Mouse (Mus musculus): Measurements from ENCODE around the gene Nfkb2. TPM values are rescaled to one million over a fixed set of nuclear protein-coding genes. Genes with fewer than 3 reads are reported as not detected.

Gene Nfkb2
- polyA plus RNA-seq, 1 experiment from 2014 or later, result 6.8 TPM

GRCm38 (mm10) chr19:46328081-46329030, 24.2 kb downstream of the Nfkb2 start, which contains the start of gene Fbxl15:
Fbxl15 (plus strand) TSS chr19:46328184.
- H3K36me3 ChIP-seq (ENCODE audit: control insufficient read depth, insufficient read depth, low read length), result peaks cover 2% of the 10 kb centered on the region; the same call in 1 of the 2 replicates
- H3K4me2 ChIP-seq (ENCODE audit: low read depth, severe bottlenecking), result peak within 1 kb of the TSS; percentile 99
- peak within 1 kb of the TSS; percentile 59 for H3K27ac ChIP-seq (replicated peaks; ENCODE audit: low read depth, low read length)
- WGBS, result under 1% methylated on average over 80 of the region's 81 CpGs
- peaks cover 9% of the 10 kb centered on the region; the same call in 1 of the 2 replicates for H3K4me1 ChIP-seq (ENCODE audit: control insufficient read depth, insufficient read depth, low read length)
- no peaks in the 10 kb centered on the region for H3K9me3 ChIP-seq (ENCODE audit: control insufficient read depth, low read length)
- H3K27me3 ChIP-seq (ENCODE audit: control insufficient read depth, insufficient read depth, low read length), result peaks cover 52% of the 10 kb centered on the region
- peak within 1 kb of the TSS; percentile 68 for H3K4me3 ChIP-seq (ENCODE audit: low read depth, low read length)
- peak within 1 kb of the TSS; percentile 67 for H3K9ac ChIP-seq (ENCODE audit: low read length)
- ATAC-seq (ENCODE audit: insufficient number of reproducible peaks, low FRiP score, low TSS enrichment, low read depth), result peak; percentile 84
- DNase-seq (ENCODE audit: low spot score), result peak; percentile 93

- Histone ChIP-seq H3K4me2 (ENCODE audit: low read depth, severe bottlenecking) (peak overlapping the region; percentile 99), H3K9me3 (ENCODE audit: control insufficient read depth, low read length) (no peaks in the 10 kb centered on the region), H3K9ac (ENCODE audit: low read length) (peak overlapping the region; percentile 67), H3K4me1 (ENCODE audit: control insufficient read depth, insufficient read depth, low read length) (peaks cover 9% of the 10 kb centered on the region; the same call in 1 of the 2 replicates), H3K36me3 (ENCODE audit: control insufficient read depth, insufficient read depth, low read length) (peaks cover 2% of the 10 kb centered on the region; the same call in 1 of the 2 replicates), H3K27me3 (ENCODE audit: control insufficient read depth, insufficient read depth, low read length) (peaks cover 45% of the 10 kb centered on the region), H3K4me3 (ENCODE audit: low read depth, low read length) (peak overlapping the region; percentile 68), H3K27ac (replicated peaks; ENCODE audit: low read depth, low read length) (no peak overlapping the region)
- ATAC-seq (ENCODE audit: insufficient number of reproducible peaks, low FRiP score, low TSS enrichment, low read depth) (0 out of 2 replicates have a peak, but pooled peaks have one; percentile 2), DNase-seq (ENCODE audit: low spot score) (peak; percentile 49)
- 2% methylated on average over 54 of the region's 54 CpGs for WGBS
These were observed 25.0 kb downstream of the Nfkb2 start for GRCm38 (mm10) chr19:46329031-46329641.

- Histone ChIP-seq H3K4me3 (ENCODE audit: low read depth, low read length) (no peak overlapping the region), H3K4me1 (ENCODE audit: control insufficient read depth, insufficient read depth, low read length) (peaks cover 9% of the 10 kb centered on the region; the same call in 1 of the 2 replicates), H3K27me3 (ENCODE audit: control insufficient read depth, insufficient read depth, low read length) (peaks cover 36% of the 10 kb centered on the region), H3K27ac (replicated peaks; ENCODE audit: low read depth, low read length) (no peak overlapping the region), H3K4me2 (ENCODE audit: low read depth, severe bottlenecking) (no peak overlapping the region), H3K9me3 (ENCODE audit: control insufficient read depth, low read length) (no peaks in the 10 kb centered on the region), H3K9ac (ENCODE audit: low read length) (no peak overlapping the region), H3K36me3 (ENCODE audit: control insufficient read depth, insufficient read depth, low read length) (peaks cover 2% of the 10 kb centered on the region; the same call in 1 of the 2 replicates)
- whole genome bisulfite sequencing, result 5% methylated on average over 16 of the region's 16 CpGs
- ATAC-seq (ENCODE audit: insufficient number of reproducible peaks, low FRiP score, low TSS enrichment, low read depth) (no peak), DNase-seq (ENCODE audit: low spot score) (peak; percentile 85)
These were observed 25.8 kb downstream of the Nfkb2 start for GRCm38 (mm10) chr19:46329951-46330350.

GRCm38 (mm10) chr19:46330696-46331095, 26.6 kb downstream of the Nfkb2 start:
- no peak overlapping the region for H3K4me3 ChIP-seq (ENCODE audit: low read depth, low read length)
- H3K27ac ChIP-seq (replicated peaks; ENCODE audit: low read depth, low read length), result no peak overlapping the region
- 95% methylated on average over 12 of the region's 12 CpGs for WGBS
- H3K9ac ChIP-seq (ENCODE audit: low read length), result no peak overlapping the region
- no peak for ATAC-seq (ENCODE audit: insufficient number of reproducible peaks, low FRiP score, low TSS enrichment, low read depth)
- peaks cover 2% of the 10 kb centered on the region; the same call in 1 of the 2 replicates for H3K36me3 ChIP-seq (ENCODE audit: control insufficient read depth, insufficient read depth, low read length)
- H3K4me1 ChIP-seq (ENCODE audit: control insufficient read depth, insufficient read depth, low read length), result peaks cover 9% of the 10 kb centered on the region; the same call in 1 of the 2 replicates
- H3K4me2 ChIP-seq (ENCODE audit: low read depth, severe bottlenecking), result no peak overlapping the region
- H3K27me3 ChIP-seq (ENCODE audit: control insufficient read depth, insufficient read depth, low read length), result peaks cover 29% of the 10 kb centered on the region
- DNase-seq (ENCODE audit: low spot score), result no peak
- H3K9me3 ChIP-seq (ENCODE audit: control insufficient read depth, low read length), result no peaks in the 10 kb centered on the region

- Histone ChIP-seq H3K4me3 (ENCODE audit: low read depth, low read length) (no peak overlapping the region), H3K4me1 (ENCODE audit: control insufficient read depth, insufficient read depth, low read length) (peaks cover 9% of the 10 kb centered on the region; the same call in 1 of the 2 replicates), H3K9me3 (ENCODE audit: control insufficient read depth, low read length) (no peaks in the 10 kb centered on the region), H3K27me3 (ENCODE audit: control insufficient read depth, insufficient read depth, low read length) (peaks cover 23% of the 10 kb centered on the region), H3K4me2 (ENCODE audit: low read depth, severe bottlenecking) (no peak overlapping the region), H3K9ac (ENCODE audit: low read length) (no peak overlapping the region), H3K27ac (replicated peaks; ENCODE audit: low read depth, low read length) (no peak overlapping the region), H3K36me3 (ENCODE audit: control insufficient read depth, insufficient read depth, low read length) (peaks cover 2% of the 10 kb centered on the region; the same call in 1 of the 2 replicates)
- DNase-seq (ENCODE audit: low spot score), result no peak
- ATAC-seq (ENCODE audit: insufficient number of reproducible peaks, low FRiP score, low TSS enrichment, low read depth), result no peak
- 95% methylated on average over 14 of the region's 14 CpGs for WGBS
These were observed 27.2 kb downstream of the Nfkb2 start for GRCm38 (mm10) chr19:46331326-46331725.

- Histone ChIP-seq H3K27ac (replicated peaks; ENCODE audit: low read depth, low read length) (no peak overlapping the region), H3K27me3 (ENCODE audit: control insufficient read depth, insufficient read depth, low read length) (peaks cover 17% of the 10 kb centered on the region), H3K9ac (ENCODE audit: low read length) (no peak overlapping the region), H3K4me3 (ENCODE audit: low read depth, low read length) (no peak overlapping the region), H3K4me1 (ENCODE audit: control insufficient read depth, insufficient read depth, low read length) (peaks cover 9% of the 10 kb centered on the region; the same call in 1 of the 2 replicates), H3K4me2 (ENCODE audit: low read depth, severe bottlenecking) (no peak overlapping the region), H3K36me3 (ENCODE audit: control insufficient read depth, insufficient read depth, low read length) (peaks cover 2% of the 10 kb centered on the region; the same call in 1 of the 2 replicates), H3K9me3 (ENCODE audit: control insufficient read depth, low read length) (no peaks in the 10 kb centered on the region)
- ATAC-seq (ENCODE audit: insufficient number of reproducible peaks, low FRiP score, low TSS enrichment, low read depth), result no peak
- WGBS, result 84% methylated on average over 3 of the region's 3 CpGs
- no peak for DNase-seq (ENCODE audit: low spot score)
These were observed 27.8 kb downstream of the Nfkb2 start for GRCm38 (mm10) chr19:46331936-46332335.

GRCm38 (mm10) chr19:46332721-46333339, 28.7 kb downstream of the Nfkb2 start:
- Histone ChIP-seq H3K4me2 (ENCODE audit: low read depth, severe bottlenecking) (no peak overlapping the region), H3K27ac (replicated peaks; ENCODE audit: low read depth, low read length) (no peak overlapping the region), H3K9me3 (ENCODE audit: control insufficient read depth, low read length) (no peaks in the 10 kb centered on the region), H3K4me3 (ENCODE audit: low read depth, low read length) (no peak overlapping the region), H3K9ac (ENCODE audit: low read length) (no peak overlapping the region), H3K27me3 (ENCODE audit: control insufficient read depth, insufficient read depth, low read length) (peaks cover 9% of the 10 kb centered on the region), H3K36me3 (ENCODE audit: control insufficient read depth, insufficient read depth, low read length) (peaks cover 2% of the 10 kb centered on the region; the same call in 1 of the 2 replicates), H3K4me1 (ENCODE audit: control insufficient read depth, insufficient read depth, low read length) (peaks cover 13% of the 10 kb centered on the region; the same call in 1 of the 2 replicates)
- no peak for DNase-seq (ENCODE audit: low spot score)
- no peak for ATAC-seq (ENCODE audit: insufficient number of reproducible peaks, low FRiP score, low TSS enrichment, low read depth)
- 76% methylated on average over 7 of the region's 7 CpGs for WGBS

GRCm38 (mm10) chr19:46333906-46334305, 29.8 kb downstream of the Nfkb2 start:
- H3K27ac ChIP-seq (replicated peaks; ENCODE audit: low read depth, low read length), result no peak overlapping the region
- no peak overlapping the region for H3K9ac ChIP-seq (ENCODE audit: low read length)
- WGBS, result 92% methylated on average over 3 of the region's 3 CpGs
- no peak overlapping the region for H3K4me2 ChIP-seq (ENCODE audit: low read depth, severe bottlenecking)
- peaks cover 16% of the 10 kb centered on the region; the same call in 1 of the 2 replicates for H3K4me1 ChIP-seq (ENCODE audit: control insufficient read depth, insufficient read depth, low read length)
- H3K36me3 ChIP-seq (ENCODE audit: control insufficient read depth, insufficient read depth, low read length), result peaks cover 2% of the 10 kb centered on the region; the same call in 1 of the 2 replicates
- DNase-seq (ENCODE audit: low spot score), result no peak
- H3K27me3 ChIP-seq (ENCODE audit: control insufficient read depth, insufficient read depth, low read length), result peaks cover 8% of the 10 kb centered on the region
- no peaks in the 10 kb centered on the region for H3K9me3 ChIP-seq (ENCODE audit: control insufficient read depth, low read length)
- no peak overlapping the region for H3K4me3 ChIP-seq (ENCODE audit: low read depth, low read length)
- ATAC-seq (ENCODE audit: insufficient number of reproducible peaks, low FRiP score, low TSS enrichment, low read depth), result no peak
